Comparison of ENCODE assay signal across 8 mouse cellular contexts in the genomic region with DNA sequence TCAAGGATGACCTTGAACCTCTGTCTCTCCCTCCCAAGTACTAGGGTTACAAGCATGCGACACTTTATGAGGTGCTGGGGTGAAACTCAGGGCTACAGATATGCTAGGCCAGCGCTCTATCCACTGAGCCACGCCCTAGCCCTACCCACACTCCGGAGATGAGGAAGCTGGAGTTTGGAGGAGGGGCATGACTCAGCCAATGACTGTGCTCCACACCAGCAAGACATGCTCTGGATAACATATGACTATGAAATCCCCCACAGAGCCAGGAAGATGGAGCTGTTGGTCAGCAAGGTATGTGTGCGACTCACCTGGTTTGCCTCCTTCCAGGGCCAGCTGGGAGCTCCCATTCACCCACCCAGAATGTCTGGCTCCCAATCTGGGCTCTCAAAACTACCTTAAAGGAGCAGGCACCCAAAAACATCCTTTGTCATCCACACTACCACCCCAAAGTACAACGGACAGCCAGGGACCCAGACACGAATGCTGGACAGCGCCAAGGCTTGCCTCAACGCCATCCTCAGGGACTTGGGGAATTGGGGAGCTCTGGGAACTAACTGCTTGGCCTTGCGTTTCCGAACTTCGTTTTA. TPM values are rescaled to one million over a fixed set of nuclear protein-coding genes. Genes with fewer than 3 reads are reported as not detected.
DNase-seq lines count a peak whose midpoint lies in the region; ATAC-seq and TF ChIP-seq lines count a peak whose summit lies in the region.

No protein-coding gene starts in this region.

- H3K27me3 ChIP-seq in forebrain, embryonic 13.5 days, result no peaks in the 10 kb centered on the region
- no peaks in the 10 kb centered on the region for H3K27me3 ChIP-seq in hindbrain, embryonic 16.5 days (replicated peaks; ENCODE audit: control insufficient read depth, insufficient read depth, low read length)
- H3K27me3 ChIP-seq in stomach, postnatal 0 days (ENCODE audit: control insufficient read depth, insufficient read depth, low read length), result no peaks in the 10 kb centered on the region

- H3K9ac ChIP-seq in forebrain, embryonic 13.5 days, result no peak overlapping the region
- H3K9ac ChIP-seq in hindbrain, embryonic 16.5 days (ENCODE audit: low read depth, low read length), result peak overlapping the region; percentile 39; the same call in 1 of the 2 replicates
- peak overlapping the region; percentile 39 for H3K9ac ChIP-seq in stomach, postnatal 0 days (ENCODE audit: low read length)

- H3K27ac ChIP-seq in forebrain, embryonic 13.5 days, result no peak overlapping the region; the same call in 1 of the 2 replicates
- peak overlapping the region; percentile 55; the same call in 1 of the 2 replicates for H3K27ac ChIP-seq in hindbrain, embryonic 16.5 days (ENCODE audit: low read depth, low read length)
- peak overlapping the region; percentile 81 for H3K27ac ChIP-seq in stomach, postnatal 0 days (replicated peaks)

- 34% methylated on average over 12 of the region's 12 CpGs for WGBS in forebrain, embryonic 13.5 days
- 32% methylated on average over 12 of the region's 12 CpGs for WGBS in hindbrain, embryonic 16.5 days
- WGBS in stomach, postnatal 0 days, result 18% methylated on average over 12 of the region's 12 CpGs

- TF ChIP-seq EP300 in stomach, postnatal 0 days (optimal IDR thresholded peaks at IDR 0.05), result no peak

- no peak for TF ChIP-seq CTCF in stomach, postnatal 0 days (IDR thresholded peaks at IDR 0.05; ENCODE audit: low read depth)

- peak overlapping the region; percentile 31; the same call in 1 of the 2 replicates for H3K4me3 ChIP-seq in forebrain, embryonic 13.5 days
- H3K4me3 ChIP-seq in hindbrain, embryonic 16.5 days (ENCODE audit: low read length), result peak overlapping the region; percentile 39
- H3K4me3 ChIP-seq in stomach, postnatal 0 days (ENCODE audit: low read depth, low read length), result peak overlapping the region; percentile 32; the same call in 1 of the 2 replicates

- no peaks in the 10 kb centered on the region for H3K36me3 ChIP-seq in forebrain, embryonic 13.5 days (ENCODE audit: poor library complexity, severe bottlenecking)
- no peaks in the 10 kb centered on the region for H3K36me3 ChIP-seq in hindbrain, embryonic 16.5 days (ENCODE audit: control insufficient read depth, insufficient read depth, low read length)
- H3K36me3 ChIP-seq in stomach, postnatal 0 days (ENCODE audit: control insufficient read depth, insufficient read depth, low read length), result no peaks in the 10 kb centered on the region

- peak overlapping the region; percentile 60 for H3K4me2 ChIP-seq in forebrain, embryonic 13.5 days
- peak overlapping the region; percentile 59 for H3K4me2 ChIP-seq in hindbrain, embryonic 16.5 days (ENCODE audit: low read length)
- H3K4me2 ChIP-seq in stomach, postnatal 0 days (replicated peaks; ENCODE audit: low read depth), result peak overlapping the region; percentile 59

- 0 out of 2 replicates have a peak, but pooled peaks have one; percentile 20 for ATAC-seq in frontal cortex, adult (ENCODE audit: low TSS enrichment)
- no peak for ATAC-seq in forebrain, embryonic 13.5 days
- peak; percentile 49 for ATAC-seq in hindbrain, embryonic 16.5 days
- ATAC-seq in stomach, postnatal 0 days (ENCODE audit: low FRiP score, low TSS enrichment), result peak; percentile 87

- no peak for DNase-seq in frontal cortex, postnatal 14 days (ENCODE audit: low spot score in 2 of 2)
- peak; percentile 94 for DNase-seq in R1 (ENCODE audit: low read depth, low spot score)
- DNase-seq in lung, postnatal 25 days (ENCODE audit: low spot score), result peak; percentile 74
- DNase-seq in stomach, postnatal 0 days (ENCODE audit: low spot score), result peak; percentile 77
- DNase-seq in kidney, postnatal 14 days, result no peak

- no peaks in the 10 kb centered on the region for H3K9me3 ChIP-seq in forebrain, embryonic 13.5 days (replicated peaks)
- no peaks in the 10 kb centered on the region for H3K9me3 ChIP-seq in hindbrain, embryonic 16.5 days (ENCODE audit: control insufficient read depth, low read length)
- H3K9me3 ChIP-seq in stomach, postnatal 0 days (ENCODE audit: control insufficient read depth, low read length), result no peaks in the 10 kb centered on the region

- H3K4me1 ChIP-seq in forebrain, embryonic 13.5 days, result peaks cover 13% of the 10 kb centered on the region
- H3K4me1 ChIP-seq in hindbrain, embryonic 16.5 days (ENCODE audit: control insufficient read depth, insufficient read depth, low read depth, low read length), result peaks cover 4% of the 10 kb centered on the region
- H3K4me1 ChIP-seq in stomach, postnatal 0 days (replicated peaks; ENCODE audit: control insufficient read depth, insufficient read depth), result 0 out of 2 replicates have a peak, but pooled peaks cover 2% of the 10 kb centered on the region

RNA-seq across cellular contexts. Expression of a gene that starts 0.7 kb away (rescaled TPM):
- polyA plus RNA-seq in forebrain, embryonic 13.5 days (2015; fragmentation: Nextera tagmentation; extraction: Ambion mirVana), result 1.5 and 2.1 TPM in 2 replicates
- 6.3 and 6.9 TPM in 2 replicates for polyA plus RNA-seq in hindbrain, embryonic 16.5 days (2015; fragmentation: Nextera tagmentation; extraction: Ambion mirVana)
- 28.3 and 29.2 TPM in 2 replicates for polyA plus RNA-seq in stomach, postnatal 0 days (2015; fragmentation: Nextera tagmentation; extraction: Ambion mirVana)

RNA-seq across cellular contexts. Expression of a gene that starts 23.8 kb away (rescaled TPM):
- polyA plus RNA-seq in forebrain, embryonic 13.5 days (2015; fragmentation: Nextera tagmentation; extraction: Ambion mirVana), result 23.3 and 26.4 TPM in 2 replicates
- 18.0 and 20.4 TPM in 2 replicates for polyA plus RNA-seq in hindbrain, embryonic 16.5 days (2015; fragmentation: Nextera tagmentation; extraction: Ambion mirVana)
- 20.1 and 21.8 TPM in 2 replicates for polyA plus RNA-seq in stomach, postnatal 0 days (2015; fragmentation: Nextera tagmentation; extraction: Ambion mirVana)

RNA-seq across cellular contexts. Expression of a gene that starts 38.7 kb away (rescaled TPM):
- 95.0 and 105 TPM in 2 replicates for polyA plus RNA-seq in forebrain, embryonic 13.5 days (2015; fragmentation: Nextera tagmentation; extraction: Ambion mirVana)
- polyA plus RNA-seq in hindbrain, embryonic 16.5 days (2015; fragmentation: Nextera tagmentation; extraction: Ambion mirVana), result 94.2 and 94.8 TPM in 2 replicates
- 49.1 and 51.2 TPM in 2 replicates for polyA plus RNA-seq in stomach, postnatal 0 days (2015; fragmentation: Nextera tagmentation; extraction: Ambion mirVana)

RNA-seq across cellular contexts. Expression of a gene that starts 53.0 kb away (rescaled TPM):
- polyA plus RNA-seq in forebrain, embryonic 13.5 days (2015; fragmentation: Nextera tagmentation; extraction: Ambion mirVana), result 75.7 and 81.0 TPM in 2 replicates
- polyA plus RNA-seq in hindbrain, embryonic 16.5 days (2015; fragmentation: Nextera tagmentation; extraction: Ambion mirVana), result 92.1 and 93.0 TPM in 2 replicates
- polyA plus RNA-seq in stomach, postnatal 0 days (2015; fragmentation: Nextera tagmentation; extraction: Ambion mirVana), result 29.5 TPM in 2 replicates

RNA-seq across cellular contexts. Expression of a gene that starts 53.1 kb away (rescaled TPM):
- polyA plus RNA-seq in forebrain, embryonic 13.5 days (2015; fragmentation: Nextera tagmentation; extraction: Ambion mirVana), result 34.6 and 35.2 TPM in 2 replicates
- polyA plus RNA-seq in hindbrain, embryonic 16.5 days (2015; fragmentation: Nextera tagmentation; extraction: Ambion mirVana), result 42.9 and 53.2 TPM in 2 replicates
- 8.9 and 9.0 TPM in 2 replicates for polyA plus RNA-seq in stomach, postnatal 0 days (2015; fragmentation: Nextera tagmentation; extraction: Ambion mirVana)

Comparison
In these comparisons a context has a peak if more than half of its experiments do, and no peak if none do; other contexts are left out.
1. DNase-seq: peak in R1 (single experiment), lung, postnatal 25 days (single experiment) and stomach, postnatal 0 days (single experiment); none in frontal cortex, postnatal 14 days (0 of 2) and kidney, postnatal 14 days (single experiment).
2. Peak in every context shown above with its lines, with median percentiles within 50 percentile points of each other: H3K4me2 ChIP-seq and H3K4me3 ChIP-seq.